Mouse (Mus musculus) embryonic facial prominence, embryonic 10.5 days (tissue): ENCODE results near the gene Cgrrf1. TPM values are rescaled to one million over a fixed set of nuclear protein-coding genes. Genes with fewer than 3 reads are reported as not detected.

Experiments used
- DNase-seq: peaks from one replicate; pipeline ENCODE4 v3.0.0-alpha.2; 2017; ENCODE audit warnings: low spot score
- H3K27ac ChIP-seq: fragments of 300-500 bp; sonication (generic); replicated peaks from 2 replicates; pipeline ENCODE4 v1.5.1; 2016; ENCODE audit warnings: mild to moderate bottlenecking
- H3K27me3 ChIP-seq: fragments of 300-500 bp; sonication (generic); replicated peaks from 2 replicates; pipeline ENCODE4 v1.6.1; 2016; ENCODE audit warnings: low read depth, mild to moderate bottlenecking; ENCODE audit not compliant: poor library complexity, severe bottlenecking
- H3K36me3 ChIP-seq: fragments of 300-500 bp; sonication (generic); replicated peaks from 2 replicates; pipeline ENCODE4 v1.6.1; 2016; ENCODE audit warnings: mild to moderate bottlenecking, moderate library complexity
- H3K4me1 ChIP-seq: fragments of 300-500 bp; sonication (generic); 2 replicates; pipeline ENCODE4 v1.6.1; 2016
- H3K4me3 ChIP-seq: fragments of 300-500 bp; sonication (generic); 2 replicates; pipeline ENCODE4 v1.5.1; 2016; ENCODE audit warnings: mild to moderate bottlenecking, moderate library complexity
- H3K9me3 ChIP-seq: fragments of 300-500 bp; sonication (generic); 2 replicates; pipeline ENCODE4 v1.6.1; 2016; ENCODE audit warnings: mild to moderate bottlenecking
- WGBS: fragments of 180-500 bp; shearing (Covaris S2); methylation state at CpG from one replicate; pipeline ENCODE4 v1.1.7; 2016; 5-methylcytosine and 5-hydroxymethylcytosine counted together
- polyA plus RNA-seq: library from polyadenylated mRNA; unstranded; fragments of >200 nt; fragmentation: Nextera tagmentation; extraction: Ambion mirVana; gene quantifications from 2 replicates; pipeline ENCODE4 v1.2.1, GENCODE M21; 2016

The Cgrrf1 gene
- polyA plus RNA-seq = 32.1 and 35.9 TPM in 2 replicates

- no peaks in the 10 kb centered on the region for H3K9me3 ChIP-seq
- H3K4me3 ChIP-seq = peak within 1 kb of the TSS; percentile 97
- DNase-seq = peak; percentile 98
- H3K4me1 ChIP-seq = peaks cover 16% of the 10 kb centered on the region
- H3K27me3 ChIP-seq = no peaks in the 10 kb centered on the region
- H3K27ac ChIP-seq = peak within 1 kb of the TSS; percentile 90
- H3K36me3 ChIP-seq = no peaks in the 10 kb centered on the region
- WGBS = under 1% methylated on average over 32 of the region's 32 CpGs
Measured at GRCm38 (mm10) chr14:46831837-46832333, at the start of gene Cgrrf1. Gene Cgrrf1, plus strand, starts transcription at chr14:46832125.

- Histone ChIP-seq H3K27me3 (no peaks in the 10 kb centered on the region), H3K9me3 (peaks cover 19% of the 10 kb centered on the region), H3K4me1 (peaks cover 15% of the 10 kb centered on the region), H3K27ac (no peak overlapping the region), H3K4me3 (no peak overlapping the region), H3K36me3 (peaks cover 81% of the 10 kb centered on the region)
- DNase-seq = no peak
- WGBS = 92% methylated on average over 8 of the region's 8 CpGs
Measured at GRCm38 (mm10) chr14:46782187-46782828, 49.6 kb upstream of the Cgrrf1 start.

GRCm38 (mm10) chr14:46783327-46783926 is 48.5 kb upstream of the Cgrrf1 start:
- Histone ChIP-seq H3K9me3 (peaks cover 17% of the 10 kb centered on the region), H3K27ac (no peak overlapping the region), H3K4me1 (peaks cover 16% of the 10 kb centered on the region), H3K4me3 (no peak overlapping the region), H3K27me3 (no peaks in the 10 kb centered on the region), H3K36me3 (peaks cover 70% of the 10 kb centered on the region)
- WGBS = 93% methylated on average over 10 of the region's 10 CpGs
- DNase-seq = no peak

GRCm38 (mm10) chr14:46785247-46785646 is 46.7 kb upstream of the Cgrrf1 start:
- Histone ChIP-seq H3K27me3 (no peaks in the 10 kb centered on the region), H3K27ac (no peak overlapping the region), H3K36me3 (peaks cover 52% of the 10 kb centered on the region), H3K4me3 (no peak overlapping the region), H3K9me3 (peaks cover under 1% of the 10 kb centered on the region; the same call in 1 of the 2 replicates), H3K4me1 (peaks cover 26% of the 10 kb centered on the region)
- 90% methylated on average over 5 of the region's 5 CpGs for WGBS
- DNase-seq = no peak

GRCm38 (mm10) chr14:46787454-46787786 is 44.5 kb upstream of the Cgrrf1 start:
- H3K36me3 ChIP-seq = peaks cover 30% of the 10 kb centered on the region
- H3K27ac ChIP-seq = peak overlapping the region; percentile 99
- H3K4me1 ChIP-seq = peaks cover 26% of the 10 kb centered on the region
- peak overlapping the region; percentile 94 for H3K4me3 ChIP-seq
- no peaks in the 10 kb centered on the region for H3K9me3 ChIP-seq
- no peak for DNase-seq
- under 1% methylated on average over 11 of the region's 11 CpGs for WGBS
- no peaks in the 10 kb centered on the region for H3K27me3 ChIP-seq

GRCm38 (mm10) chr14:46787787-46788504 is 44.0 kb upstream of the Cgrrf1 start, which contains the start of gene Cnih1:
Gene Cnih1, minus strand, starts transcription at chr14:46788411.
- H3K27me3 ChIP-seq = no peaks in the 10 kb centered on the region
- under 1% methylated on average over 86 of the region's 86 CpGs for WGBS
- no peaks in the 10 kb centered on the region for H3K9me3 ChIP-seq

GRCm38 (mm10) chr14:46788505-46788901 is 43.4 kb upstream of the Cgrrf1 start:
- no peaks in the 10 kb centered on the region for H3K27me3 ChIP-seq
- H3K4me3 ChIP-seq = peak overlapping the region; percentile 94
- peak; percentile 22 for DNase-seq
- peaks cover 26% of the 10 kb centered on the region for H3K4me1 ChIP-seq
- 24% methylated on average over 8 of the region's 8 CpGs for WGBS
- H3K36me3 ChIP-seq = peaks cover 21% of the 10 kb centered on the region
- peak overlapping the region; percentile 99 for H3K27ac ChIP-seq
- H3K9me3 ChIP-seq = no peaks in the 10 kb centered on the region

More at GRCm38 (mm10) chr14:46787787-46788504, 44.0 kb upstream of the Cgrrf1 start, which contains the start of gene Cnih1:
- Histone ChIP-seq H3K27ac (peak within 1 kb of the TSS; percentile 99), H3K4me3 (peak within 1 kb of the TSS; percentile 94), H3K36me3 (peaks cover 25% of the 10 kb centered on the region), H3K4me1 (peaks cover 26% of the 10 kb centered on the region)
- peak; percentile 94 for DNase-seq

- DNase-seq = peak; percentile 24
- WGBS = 77% methylated on average over 4 of the region's 4 CpGs
- Histone ChIP-seq H3K9me3 (no peaks in the 10 kb centered on the region), H3K4me3 (no peak overlapping the region), H3K36me3 (peaks cover 3% of the 10 kb centered on the region), H3K4me1 (peaks cover 25% of the 10 kb centered on the region), H3K27me3 (no peaks in the 10 kb centered on the region), H3K27ac (peak overlapping the region; percentile 19; the same call in 1 of the 2 replicates)
Measured at GRCm38 (mm10) chr14:46790303-46790702, 41.6 kb upstream of the Cgrrf1 start.

- no peaks in the 10 kb centered on the region for H3K27me3 ChIP-seq
- no peak overlapping the region for H3K27ac ChIP-seq
- H3K36me3 ChIP-seq = 0 out of 2 replicates have a peak, but pooled peaks cover 2% of the 10 kb centered on the region
- 90% methylated on average over 6 of the region's 6 CpGs for WGBS
- H3K4me3 ChIP-seq = no peak overlapping the region
- DNase-seq = no peak
- H3K4me1 ChIP-seq = peaks cover 24% of the 10 kb centered on the region
- H3K9me3 ChIP-seq = no peaks in the 10 kb centered on the region
Measured at GRCm38 (mm10) chr14:46790723-46791122, 41.2 kb upstream of the Cgrrf1 start.

GRCm38 (mm10) chr14:46794157-46794556 is 37.8 kb upstream of the Cgrrf1 start:
- no peak for DNase-seq
- WGBS = 93% methylated on average over 5 of the region's 5 CpGs
- Histone ChIP-seq H3K27me3 (no peaks in the 10 kb centered on the region), H3K36me3 (peaks cover 5% of the 10 kb centered on the region), H3K27ac (no peak overlapping the region), H3K4me1 (peaks cover 6% of the 10 kb centered on the region), H3K9me3 (no peaks in the 10 kb centered on the region), H3K4me3 (no peak overlapping the region)

GRCm38 (mm10) chr14:46800684-46801345 is 31.1 kb upstream of the Cgrrf1 start:
- Histone ChIP-seq H3K4me3 (no peak overlapping the region), H3K27me3 (no peaks in the 10 kb centered on the region), H3K4me1 (no peaks in the 10 kb centered on the region), H3K36me3 (peaks cover 22% of the 10 kb centered on the region), H3K9me3 (no peaks in the 10 kb centered on the region), H3K27ac (no peak overlapping the region)
- no peak for DNase-seq
- 89% methylated on average over 3 of the region's 3 CpGs for WGBS

GRCm38 (mm10) chr14:46803259-46803658 is 28.7 kb upstream of the Cgrrf1 start:
- no peaks in the 10 kb centered on the region for H3K9me3 ChIP-seq
- H3K4me3 ChIP-seq = no peak overlapping the region
- no peak for DNase-seq
- no peak overlapping the region for H3K27ac ChIP-seq
- 93% methylated on average over 4 of the region's 4 CpGs for WGBS
- H3K36me3 ChIP-seq = peaks cover 28% of the 10 kb centered on the region
- no peaks in the 10 kb centered on the region for H3K4me1 ChIP-seq
- no peaks in the 10 kb centered on the region for H3K27me3 ChIP-seq
